Comparison of ENCODE assay signal across 24 mouse cellular contexts in the genomic region with DNA sequence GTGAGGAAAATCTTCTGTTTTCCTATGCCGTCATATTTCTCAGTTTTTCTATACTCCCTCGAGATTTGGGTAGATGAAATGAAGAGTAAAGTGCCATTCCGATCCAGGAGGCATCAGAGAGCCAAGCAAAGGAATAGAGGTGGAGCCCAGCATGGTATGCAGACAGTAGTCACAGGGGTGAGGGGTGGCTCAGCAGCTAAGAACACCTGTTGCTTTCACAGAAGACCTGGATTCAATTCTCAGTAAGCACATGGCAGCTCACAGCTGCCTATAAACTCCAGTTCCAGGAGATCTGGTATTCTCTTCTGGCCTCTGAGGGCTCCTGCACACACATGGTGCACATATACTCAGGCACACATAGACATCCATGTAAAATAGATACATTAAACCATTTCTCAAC. TPM values are rescaled to one million over a fixed set of nuclear protein-coding genes. Genes with fewer than 3 reads are reported as not detected.
DNase-seq lines count a peak whose midpoint lies in the region; ATAC-seq and TF ChIP-seq lines count a peak whose summit lies in the region.
"Had no signal": no experiment of that assay in that cellular context is flagged by ENCODE, and none has a peak within 500 bp of the region (broad histone marks: within the 10 kb centered on the region; RNA-seq: fewer than 3 reads in every experiment).

No protein-coding gene starts in this region.

- no peak for TF ChIP-seq CTCF in hindbrain, postnatal 0 days (IDR thresholded peaks at IDR 0.05; ENCODE audit: low read depth)

- no peak overlapping the region for H3K9ac ChIP-seq in hindbrain, postnatal 0 days (replicated peaks; ENCODE audit: low read length)
- H3K9ac ChIP-seq: embryonic facial prominence, embryonic 12.5 days; forebrain, embryonic 13.5 days; forebrain, embryonic 15.5 days; forebrain, postnatal 0 days had no signal

- no peaks in the 10 kb centered on the region for H3K36me3 ChIP-seq in hindbrain, postnatal 0 days (ENCODE audit: insufficient read depth, low read length)
- H3K36me3 ChIP-seq: embryonic facial prominence, embryonic 10.5 days; embryonic facial prominence, embryonic 12.5 days; forebrain, embryonic 15.5 days; G1E had no signal

- H3K27ac ChIP-seq in hindbrain, postnatal 0 days = no peak overlapping the region
- H3K27ac ChIP-seq: embryonic facial prominence, embryonic 10.5 days; embryonic facial prominence, embryonic 12.5 days; forebrain, embryonic 13.5 days; forebrain, embryonic 15.5 days had no signal

- no peak for ATAC-seq in hindbrain, postnatal 0 days
- ATAC-seq: CD4-positive, CD25-positive, alpha-beta regulatory T cell, adult 4 months; forebrain, embryonic 13.5 days; forebrain, embryonic 15.5 days; forebrain, postnatal 0 days; Patski had no signal

- H3K4me3 ChIP-seq in hindbrain, postnatal 0 days (ENCODE audit: low read length) = no peak overlapping the region
- H3K4me3 ChIP-seq: embryonic facial prominence, embryonic 10.5 days; embryonic facial prominence, embryonic 12.5 days; forebrain, embryonic 13.5 days; forebrain, embryonic 15.5 days had no signal

- DNase-seq in cerebellum, adult 11-12 months = peak; percentile 21
- no peak for DNase-seq in cerebellum, postnatal 14 days
- peak; percentile 15 for DNase-seq in cerebellum, adult 9-11 months
- DNase-seq in cerebellum, adult 18-20 months = no peak
- DNase-seq in ZHBTc4 (ENCODE audit: low read depth, low spot score) = peak; percentile 55
- DNase-seq in heart, adult 8-10 months (ENCODE audit: low spot score) = no peak
- no peak for DNase-seq in hindbrain, postnatal 0 days (ENCODE audit: low spot score)
- DNase-seq: adrenal gland, adult 8-10 months; adrenal gland, postnatal 14 days; adrenal gland, postnatal 36 days; B cell, adult 2 months; cerebellum, adult 2 months; cerebellum, postnatal 36 days; forebrain, postnatal 0 days had no signal

- no peak overlapping the region for H3K4me2 ChIP-seq in hindbrain, postnatal 0 days (ENCODE audit: low read depth, low read length)
- H3K4me2 ChIP-seq: embryonic facial prominence, embryonic 12.5 days; forebrain, embryonic 13.5 days; forebrain, embryonic 15.5 days had no signal

- H3K27me3 ChIP-seq in hindbrain, postnatal 0 days (ENCODE audit: insufficient read depth, low read length) = no peaks in the 10 kb centered on the region
- H3K27me3 ChIP-seq: embryonic facial prominence, embryonic 12.5 days; Patski had no signal

- no peaks in the 10 kb centered on the region for H3K9me3 ChIP-seq in hindbrain, postnatal 0 days (ENCODE audit: low read length)
- H3K9me3 ChIP-seq: embryonic facial prominence, embryonic 10.5 days; embryonic facial prominence, embryonic 12.5 days; forebrain, embryonic 13.5 days; forebrain, embryonic 15.5 days; G1E had no signal

- H3K4me1 ChIP-seq in hindbrain, postnatal 0 days (ENCODE audit: insufficient read depth, low read length) = peaks cover 4% of the 10 kb centered on the region; the same call in 1 of the 2 replicates

- 75% methylated on average over 3 of the region's 3 CpGs for WGBS in hindbrain, postnatal 0 days

RNA-seq across cellular contexts. Expression of a gene that starts 3.1 kb away (rescaled TPM):
- 1 to 10 TPM; 4.4 to 7.3 (median 5.7) TPM for total RNA-seq in heart, adult 8-10 months (2022)
- total RNA-seq in hindbrain, postnatal 0 days (2014; rRNA removed) = 131 and 134 TPM in 2 replicates
- 12.2 and 13.0 TPM in 2 replicates for polyA plus RNA-seq in hindbrain, postnatal 0 days (2015; fragmentation: Nextera tagmentation; extraction: Ambion mirVana)

RNA-seq across cellular contexts. Expression of a gene that starts 54.2 kb away (rescaled TPM):
- total RNA-seq in heart, adult 8-10 months (2022) = 10 to 100 TPM; 16.0 to 22.8 (median 19.8) TPM
- 0.16 TPM in 1 of 2 replicates, not detected in the other for total RNA-seq in hindbrain, postnatal 0 days (2014; rRNA removed)
- 0.13 TPM in 1 of 2 replicates, not detected in the other for polyA plus RNA-seq in hindbrain, postnatal 0 days (2015; fragmentation: Nextera tagmentation; extraction: Ambion mirVana)
- polyA plus RNA-seq: forebrain, embryonic 11.5 days; forebrain, embryonic 13.5 days; forebrain, embryonic 15.5 days; Patski had no signal

RNA-seq across cellular contexts. Expression of a gene that starts 56.6 kb away (rescaled TPM):
- total RNA-seq in heart, adult 8-10 months (2022) = under 1 TPM in 3 of 4 experiments, not detected in 1; 0.20 to 0.28 (median 0.27) TPM
- 0.10 and 0.11 TPM in 2 replicates for total RNA-seq in hindbrain, postnatal 0 days (2014; rRNA removed)
- polyA plus RNA-seq in hindbrain, postnatal 0 days (2015; fragmentation: Nextera tagmentation; extraction: Ambion mirVana) = 0.10 and 0.14 TPM in 2 replicates
- total RNA-seq: adrenal gland, postnatal 14 days; CH12.LX; forebrain, postnatal 0 days; G1E had no signal
- polyA plus RNA-seq: CD4-positive, CD25-positive, alpha-beta regulatory T cell, adult 4 months; cortical plate, adult 2 months; forebrain, embryonic 11.5 days; forebrain, embryonic 13.5 days; G1E had no signal

RNA-seq across cellular contexts. Expression of a gene that starts 58.5 kb away (rescaled TPM):
- under 1 TPM in 3 of 4 experiments, not detected in 1; 0.14 to 0.37 (median 0.34) TPM for total RNA-seq in heart, adult 8-10 months (2022)
- total RNA-seq in hindbrain, postnatal 0 days (2014; rRNA removed) = not detected in 2 replicates
- 0.35 TPM in 2 replicates for polyA plus RNA-seq in hindbrain, postnatal 0 days (2015; fragmentation: Nextera tagmentation; extraction: Ambion mirVana)
- total RNA-seq: adrenal gland, postnatal 36 days; CH12.LX had no signal
- polyA plus RNA-seq: CD4-positive, CD25-positive, alpha-beta regulatory T cell, adult 4 months; cerebellum, adult 2 months; forebrain, embryonic 11.5 days; forebrain, embryonic 13.5 days; forebrain, embryonic 15.5 days; G1E had no signal

Comparison
In these comparisons a context has a peak if more than half of its experiments do, and no peak if none do; other contexts are left out.
1. DNase-seq: peak in cerebellum, adult 11-12 months (single experiment), cerebellum, adult 9-11 months (single experiment) and ZHBTc4 (single experiment); none in cerebellum, postnatal 14 days (0 of 2), cerebellum, adult 18-20 months (0 of 2), heart, adult 8-10 months (single experiment) and hindbrain, postnatal 0 days (single experiment).
2. RNA of a gene that starts 3.1 kb away (total RNA-seq): 131 to 134 TPM in hindbrain, postnatal 0 days; 4.4 to 7.3 TPM in heart, adult 8-10 months; every median in the first group is over 10 times any median in the second.
3. RNA of a gene that starts 54.2 kb away (total RNA-seq): 16.0 to 22.8 TPM in heart, adult 8-10 months; 0.16 TPM in hindbrain, postnatal 0 days; every median in the first group is over 10 times any median in the second.